Mouse (Mus musculus) CH12.LX (cell line): Measurements from ENCODE around the gene Avp. TPM values are rescaled to one million over a fixed set of nuclear protein-coding genes. Genes with fewer than 3 reads are reported as not detected.

ENCODE experiments used
- DNase-seq: peaks from one replicate; pipeline ENCODE4 v3.0.0-alpha.2; 2013; ENCODE audit errors: extremely low read depth
- H3K27ac ChIP-seq: 2 replicates; pipeline ENCODE4 v1.5.1; 2012; ENCODE audit warnings: low read depth, mild to moderate bottlenecking, control low read depth, moderate library complexity; ENCODE audit not compliant: insufficient read depth
- H3K27me3 ChIP-seq: replicated peaks from 2 replicates; pipeline ENCODE3; 2012; ENCODE audit warnings: inconsistent platforms
- H3K36me3 ChIP-seq, 2 experiments: replicated peaks in 1 of 2; 2 replicates each; pipeline versions ENCODE3 to v1.6.1; 2012; ENCODE audit warnings: inconsistent platforms in 1 of 2, low read length in 1 of 2, mild to moderate bottlenecking in 1 of 2, mixed read lengths in 1 of 2, moderate library complexity in 1 of 2; ENCODE audit not compliant: control insufficient read depth in 1 of 2, insufficient read depth in 1 of 2
- H3K4me1 ChIP-seq, 2 experiments: 2 replicates each; pipeline ENCODE4 v1.6.1; 2012; ENCODE audit warnings: inconsistent platforms in 1 of 2, moderate library complexity in 1 of 2; ENCODE audit not compliant: insufficient read depth in 2 of 2, control insufficient read depth in 1 of 2
- H3K4me2 ChIP-seq: 2 replicates; pipeline ENCODE4 v1.6.1; 2012; ENCODE audit warnings: low read depth, mild to moderate bottlenecking, control low read depth; ENCODE audit not compliant: poor library complexity, insufficient read depth, severe bottlenecking
- H3K4me3 ChIP-seq, 3 experiments: fragments of 150-350 bp in 1 of 3; sonication (generic) in 1 of 3; replicated peaks in 1 of 3; 2 replicates each; pipeline versions ENCODE3 to v1.5.1; 2011 to 2012; ENCODE audit warnings: low read depth in 2 of 3, low read length in 2 of 3, mild to moderate bottlenecking in 2 of 3, moderate library complexity in 2 of 3, control low read depth in 1 of 3, improper control_type of control experiment in 1 of 3, inconsistent platforms in 1 of 3, mixed read lengths in 1 of 3; ENCODE audit not compliant: poor library complexity in 1 of 3
- H3K79me2 ChIP-seq: replicated peaks from 2 replicates; pipeline ENCODE4 v1.6.1; 2012; ENCODE audit warnings: mild to moderate bottlenecking, moderate library complexity; ENCODE audit not compliant: control insufficient read depth, poor library complexity, insufficient read depth, severe bottlenecking; ENCODE audit errors: extremely low read depth
- H3K9ac ChIP-seq: 2 replicates; pipeline ENCODE4 v1.6.1; 2012; ENCODE audit warnings: low read depth, mild to moderate bottlenecking, control low read depth, moderate library complexity; ENCODE audit not compliant: insufficient read depth
- H3K9me3 ChIP-seq: replicated peaks from 2 replicates; pipeline ENCODE3; 2012; ENCODE audit warnings: low read length, inconsistent platforms, mixed read lengths
- BHLHE40 ChIP-seq: IDR thresholded peaks from 2 replicates; pipeline ENCODE4 v1.6.1; 2011; ENCODE audit warnings: mild to moderate bottlenecking, low read depth, low read length, improper control_type of control experiment
- CHD2 ChIP-seq: IDR thresholded peaks from 2 replicates; pipeline ENCODE4 v1.6.1; 2011; ENCODE audit warnings: low read length, improper control_type of control experiment
- ELF1 ChIP-seq: IDR thresholded peaks from 2 replicates; pipeline ENCODE4 v1.6.1; 2014; ENCODE audit warnings: low read depth, mild to moderate bottlenecking, inconsistent platforms, low read length, improper control_type of control experiment
- EP300 ChIP-seq: IDR thresholded peaks from 2 replicates; pipeline ENCODE4 v1.6.1; 2011; ENCODE audit warnings: low read length, improper control_type of control experiment
- ETS1 ChIP-seq: conservative IDR thresholded peaks from 2 replicates; pipeline ENCODE4 v1.6.1; 2012; ENCODE audit warnings: low read depth, mild to moderate bottlenecking, inconsistent platforms, low read length, improper control_type of control experiment, moderate library complexity
- GABPA ChIP-seq: IDR thresholded peaks from 2 replicates; pipeline ENCODE4 v1.6.1; 2012; ENCODE audit warnings: low read depth, low read length, improper control_type of control experiment, inconsistent platforms; ENCODE audit not compliant: insufficient replicate concordance
- HCFC1 ChIP-seq: IDR thresholded peaks from 2 replicates; pipeline ENCODE4 v1.6.1; 2012; ENCODE audit warnings: low read depth, mild to moderate bottlenecking, inconsistent platforms, low read length, improper control_type of control experiment
- IRF4 ChIP-seq: IDR thresholded peaks from 2 replicates; pipeline ENCODE4 v1.6.1; 2014; ENCODE audit warnings: low read depth, mild to moderate bottlenecking, inconsistent platforms, low read length, improper control_type of control experiment
- JUND ChIP-seq: conservative IDR thresholded peaks from 2 replicates; pipeline ENCODE4 v1.6.1; 2011; ENCODE audit warnings: low read depth, low read length, improper control_type of control experiment
- KAT2A ChIP-seq: IDR thresholded peaks from 2 replicates; pipeline ENCODE4 v1.6.1; 2012; ENCODE audit warnings: low read length, improper control_type of control experiment, inconsistent platforms; ENCODE audit not compliant: insufficient replicate concordance
- MAX ChIP-seq: IDR thresholded peaks from 2 replicates; pipeline ENCODE4 v1.6.1; 2011; ENCODE audit warnings: low read length, improper control_type of control experiment
- MAZ ChIP-seq: IDR thresholded peaks from 2 replicates; pipeline ENCODE4 v1.6.1; 2012; ENCODE audit warnings: low read depth, mild to moderate bottlenecking, inconsistent platforms, low read length, improper control_type of control experiment, moderate library complexity
- MEF2A ChIP-seq: IDR thresholded peaks from 2 replicates; pipeline ENCODE4 v1.6.1; 2014; ENCODE audit warnings: low read depth, mild to moderate bottlenecking, inconsistent platforms, low read length, improper control_type of control experiment, borderline replicate concordance
- MYC ChIP-seq: IDR thresholded peaks from 2 replicates; pipeline ENCODE4 v1.6.1; 2011; ENCODE audit warnings: low read depth, mild to moderate bottlenecking, improper control_type of control experiment, low read length
- NELFE ChIP-seq: IDR thresholded peaks from 2 replicates; pipeline ENCODE4 v1.6.1; 2011; ENCODE audit warnings: low read depth, low read length, improper control_type of control experiment
- NRF1 ChIP-seq: IDR thresholded peaks from 2 replicates; pipeline ENCODE4 v1.6.1; 2014; ENCODE audit warnings: low read depth, mild to moderate bottlenecking, inconsistent platforms, low read length, improper control_type of control experiment, moderate library complexity
- PAX5 ChIP-seq: IDR thresholded peaks from 2 replicates; pipeline ENCODE4 v1.6.1; 2012; ENCODE audit warnings: low read length, inconsistent platforms, mixed read lengths
- POLR2A ChIP-seq: IDR thresholded peaks from 2 replicates; pipeline ENCODE4 v1.6.1; 2011; ENCODE audit warnings: low read depth, mild to moderate bottlenecking, improper control_type of control experiment, low read length
- RAD21 ChIP-seq: IDR thresholded peaks from 2 replicates; pipeline ENCODE4 v1.6.1; 2011; ENCODE audit warnings: low read depth, mild to moderate bottlenecking, low read length, improper control_type of control experiment, moderate library complexity
- SIN3A ChIP-seq: IDR thresholded peaks from 2 replicates; pipeline ENCODE4 v1.6.1; 2012; ENCODE audit warnings: low read length, improper control_type of control experiment, inconsistent platforms
- SMC3 ChIP-seq: IDR thresholded peaks from 2 replicates; pipeline ENCODE4 v1.6.1; 2011; ENCODE audit warnings: low read depth, low read length, improper control_type of control experiment
- TCF12 ChIP-seq: IDR thresholded peaks from 2 replicates; pipeline ENCODE4 v1.6.1; 2014; ENCODE audit warnings: low read depth, mild to moderate bottlenecking, inconsistent platforms, low read length, improper control_type of control experiment
- UBTF ChIP-seq: IDR thresholded peaks from 2 replicates; pipeline ENCODE4 v1.6.1; 2012; ENCODE audit warnings: low read depth, mild to moderate bottlenecking, inconsistent platforms, low read length, improper control_type of control experiment, moderate library complexity
- USF1 ChIP-seq: IDR thresholded peaks from 2 replicates; pipeline ENCODE4 v1.6.1; 2014; ENCODE audit warnings: low read depth, mild to moderate bottlenecking, inconsistent platforms, low read length, improper control_type of control experiment
- USF2 ChIP-seq: conservative IDR thresholded peaks from 2 replicates; pipeline ENCODE4 v1.6.1; 2011; ENCODE audit warnings: low read depth, low read length, improper control_type of control experiment
- ZC3H11A ChIP-seq: IDR thresholded peaks from 2 replicates; pipeline ENCODE4 v1.6.1; 2012; ENCODE audit warnings: low read depth, mild to moderate bottlenecking, inconsistent platforms, low read length, improper control_type of control experiment
- ZNF384 ChIP-seq: IDR thresholded peaks from 2 replicates; pipeline ENCODE4 v1.6.1; 2012; ENCODE audit warnings: low read depth, low read length, improper control_type of control experiment, inconsistent platforms
- dilution Hi-C: fragments of 300-500 bp; cut with MboI; formaldehyde crosslinking; loops from 2 replicates; pipeline ENCODE4 v1.14.3; 2020; ENCODE audit warnings: low sequenced_read_pairs; ENCODE audit not compliant: extremely low pct_unique_long_range_greater_than_20kb, extremely low pct_ligation_motif_present
- in situ Hi-C: fragments of 300-500 bp; cut with MboI; formaldehyde crosslinking; loops from 3 replicates; pipeline ENCODE4 v1.14.3; 2019; ENCODE audit warnings: low sequenced_read_pairs, low pct_ligation_motif_present, low pct_unique_long_range_greater_than_20kb, mixed read lengths
- polyA plus RNA-seq: library from polyadenylated mRNA; unstranded; fragments of >175 nt; gene quantifications from 2 replicates; pipeline ENCODE4 v1.2.1, GENCODE M21; 2012; ENCODE audit warnings: low read depth; ENCODE audit not compliant: insufficient read length
- total RNA-seq, 2 experiments: library from RNA; depleted of rRNA; stranded (reverse); fragments of 300-350 nt in 1 of 2; fragments of >200 nt in 1 of 2; gene quantifications; 2 replicates each; pipeline ENCODE4 v1.2.3; 2012 to 2014

Gene Avp
- total and polyA plus RNA-seq, 3 experiments = not detected

DNA sequence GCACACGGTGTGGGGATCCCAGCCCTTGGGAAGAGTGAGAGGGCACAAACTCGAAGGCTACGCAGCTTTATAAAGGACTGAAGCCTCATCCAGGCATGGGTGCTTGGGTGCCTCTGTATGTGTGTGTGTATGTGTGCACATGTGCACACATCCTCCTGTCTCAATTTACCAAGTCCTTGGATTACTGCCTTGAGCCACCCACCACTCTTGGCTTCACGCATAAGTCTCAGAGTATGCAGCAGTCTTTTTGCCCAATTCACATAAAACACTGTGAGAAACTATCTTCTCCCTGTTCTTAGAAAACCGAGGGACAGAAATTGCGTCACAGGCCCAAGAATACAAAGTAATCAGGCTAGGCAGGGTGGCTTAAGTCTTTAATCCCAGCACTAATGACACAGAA is 3.7 kb upstream of the Avp start:
- H3K27me3 ChIP-seq = peaks cover 6% of the 10 kb centered on the region
- H3K27ac ChIP-seq = no peak overlapping the region
- TF ChIP-seq ELF1 (no peak), TCF12 (no peak), POLR2A (no peak), ZNF384 (no peak), CHD2 (no peak), MAX (no peak), MEF2A (no peak), BHLHE40 (no peak), USF2 (no peak), MYC (no peak), UBTF (no peak), IRF4 (no peak), SMC3 (no peak), KAT2A (no peak), PAX5 (no peak), JUND (no peak), SIN3A (no peak)
- H3K4me2 ChIP-seq = no peak overlapping the region
- no peaks in the 10 kb centered on the region for H3K9me3 ChIP-seq
- no peak overlapping the region for H3K9ac ChIP-seq
- dilution Hi-C loops (no loop called here), in situ Hi-C loops (no loop called here)
- H3K36me3 ChIP-seq = peaks cover 9 to 20% of the 10 kb centered on the region in 2 experiments
- H3K4me3 ChIP-seq = no peak overlapping the region
- H3K4me1 ChIP-seq = no peaks in the 10 kb centered on the region
- DNase-seq = no peak
- no peaks in the 10 kb centered on the region for H3K79me2 ChIP-seq

GRCm38 (mm10) chr2:130583902-130584560 is 1.7 kb upstream of the Avp start:
- H3K4me1 ChIP-seq = 0 out of 4 replicates have a peak, but pooled peaks cover 0 to 3% of the 10 kb centered on the region in 2 experiments
- dilution Hi-C loops = no loop called here
- H3K27ac ChIP-seq = no peak overlapping the region
- TF ChIP-seq NRF1 (no peak), NELFE (no peak), MAZ (no peak), MAX (no peak), GABPA (no peak), RAD21 (no peak), ETS1 (no peak), USF1 (no peak), EP300 (no peak), HCFC1 (no peak), CHD2 (no peak), ZC3H11A (no peak), UBTF (no peak), PAX5 (no peak), BHLHE40 (no peak)
- H3K9ac ChIP-seq = no peak overlapping the region
- no peak overlapping the region for H3K4me2 ChIP-seq
- no peak for DNase-seq
- in situ Hi-C loops = no loop called here
- no peaks in the 10 kb centered on the region for H3K79me2 ChIP-seq
- peaks cover 20% of the 10 kb centered on the region for H3K27me3 ChIP-seq
- H3K36me3 ChIP-seq = peaks cover 0 to under 1% of the 10 kb centered on the region in 2 experiments
- H3K9me3 ChIP-seq = no peaks in the 10 kb centered on the region
- H3K4me3 ChIP-seq = no peak overlapping the region
